12 mouse cellular contexts compared by ENCODE assay signal in genomic region chr15:93529831-93530702, GRCm38 (mm10).
DNase-seq lines count a peak whose midpoint lies in the region; ATAC-seq and TF ChIP-seq lines count a peak whose summit lies in the region.
"Had no signal": no experiment of that assay in that cellular context is flagged by ENCODE, and none has a peak within 500 bp of the region (broad histone marks: within the 10 kb centered on the region; RNA-seq: fewer than 3 reads in every experiment).

No protein-coding gene starts in this region.

- H3K9ac ChIP-seq in intestine, embryonic 14.5 days (ENCODE audit: low read length), result no peak overlapping the region
- H3K9ac ChIP-seq in intestine, postnatal 0 days (ENCODE audit: low read depth, low read length), result no peak overlapping the region
- H3K9ac ChIP-seq in midbrain, embryonic 11.5 days (ENCODE audit: low read length), result no peak overlapping the region
- H3K9ac ChIP-seq in midbrain, embryonic 16.5 days (ENCODE audit: low read depth, low read length), result no peak overlapping the region
- H3K9ac ChIP-seq in liver, embryonic 12.5 days, result no peak overlapping the region
- H3K9ac ChIP-seq in stomach, embryonic 16.5 days (ENCODE audit: low read length), result no peak overlapping the region
- H3K9ac ChIP-seq: embryonic facial prominence, embryonic 12.5 days had no signal

- WGBS in intestine, embryonic 14.5 days, result 13% methylated on average over 12 of the region's 12 CpGs
- WGBS in intestine, postnatal 0 days, result 33% methylated on average over 12 of the region's 12 CpGs
- WGBS in midbrain, embryonic 11.5 days, result 72% methylated on average over 12 of the region's 12 CpGs
- WGBS in midbrain, embryonic 16.5 days, result 61% methylated on average over 12 of the region's 12 CpGs
- 43% methylated on average over 12 of the region's 12 CpGs for WGBS in liver, embryonic 12.5 days (ENCODE audit: insufficient replicate concordance)
- WGBS in stomach, embryonic 16.5 days, result 23% methylated on average over 12 of the region's 12 CpGs

- no peak overlapping the region for H3K4me3 ChIP-seq in intestine, embryonic 14.5 days (ENCODE audit: low read depth, low read length)
- no peak overlapping the region for H3K4me3 ChIP-seq in intestine, postnatal 0 days (ENCODE audit: low read depth, low read length)
- H3K4me3 ChIP-seq in midbrain, embryonic 11.5 days (ENCODE audit: low read depth, low read length), result no peak overlapping the region
- H3K4me3 ChIP-seq in midbrain, embryonic 16.5 days (ENCODE audit: low read depth, low read length), result no peak overlapping the region
- H3K4me3 ChIP-seq in liver, embryonic 12.5 days, result no peak overlapping the region
- no peak overlapping the region for H3K4me3 ChIP-seq in stomach, embryonic 16.5 days (replicated peaks; ENCODE audit: low read length)
- H3K4me3 ChIP-seq: embryonic facial prominence, embryonic 12.5 days had no signal

- H3K27ac ChIP-seq in intestine, embryonic 14.5 days (ENCODE audit: low read depth), result 0 out of 2 replicates have a peak overlapping the region, but pooled peaks have one; percentile 47
- no peak overlapping the region for H3K27ac ChIP-seq in intestine, postnatal 0 days (ENCODE audit: low read depth, low read length)
- no peak overlapping the region for H3K27ac ChIP-seq in midbrain, embryonic 11.5 days (ENCODE audit: low read depth, low read length)
- no peak overlapping the region for H3K27ac ChIP-seq in midbrain, embryonic 16.5 days (ENCODE audit: low read length)
- no peak overlapping the region for H3K27ac ChIP-seq in liver, embryonic 12.5 days
- H3K27ac ChIP-seq in stomach, embryonic 16.5 days (ENCODE audit: low read length), result peak overlapping the region; percentile 55; the same call in 1 of the 2 replicates
- H3K27ac ChIP-seq: embryonic facial prominence, embryonic 12.5 days had no signal

- H3K27me3 ChIP-seq in intestine, embryonic 14.5 days (replicated peaks; ENCODE audit: control insufficient read depth, insufficient read depth, low read length), result no peaks in the 10 kb centered on the region
- H3K27me3 ChIP-seq in intestine, postnatal 0 days (replicated peaks; ENCODE audit: control insufficient read depth, insufficient read depth, low read length), result no peaks in the 10 kb centered on the region
- no peaks in the 10 kb centered on the region for H3K27me3 ChIP-seq in midbrain, embryonic 11.5 days (ENCODE audit: control insufficient read depth, insufficient read depth, low read length)
- H3K27me3 ChIP-seq in midbrain, embryonic 16.5 days (ENCODE audit: control insufficient read depth, insufficient read depth, low read depth, low read length), result no peaks in the 10 kb centered on the region
- no peaks in the 10 kb centered on the region for H3K27me3 ChIP-seq in liver, embryonic 12.5 days (replicated peaks)
- no peaks in the 10 kb centered on the region for H3K27me3 ChIP-seq in stomach, embryonic 16.5 days (ENCODE audit: control insufficient read depth, insufficient read depth, low read length)
- H3K27me3 ChIP-seq: CH12.LX; embryonic facial prominence, embryonic 12.5 days had no signal

- no peak overlapping the region for H3K4me2 ChIP-seq in intestine, embryonic 14.5 days (ENCODE audit: low read length)
- H3K4me2 ChIP-seq in intestine, postnatal 0 days (replicated peaks; ENCODE audit: low read depth), result no peak overlapping the region
- no peak overlapping the region for H3K4me2 ChIP-seq in midbrain, embryonic 11.5 days
- H3K4me2 ChIP-seq in midbrain, embryonic 16.5 days (ENCODE audit: low read length), result no peak overlapping the region
- H3K4me2 ChIP-seq in liver, embryonic 12.5 days, result no peak overlapping the region
- no peak overlapping the region for H3K4me2 ChIP-seq in stomach, embryonic 16.5 days (ENCODE audit: low read depth, low read length)
- H3K4me2 ChIP-seq: embryonic facial prominence, embryonic 12.5 days had no signal

- H3K9me3 ChIP-seq in intestine, embryonic 14.5 days (ENCODE audit: control insufficient read depth, low read length), result no peaks in the 10 kb centered on the region
- H3K9me3 ChIP-seq in intestine, postnatal 0 days (ENCODE audit: control insufficient read depth), result no peaks in the 10 kb centered on the region
- no peaks in the 10 kb centered on the region for H3K9me3 ChIP-seq in midbrain, embryonic 11.5 days (ENCODE audit: control insufficient read depth, low read length)
- H3K9me3 ChIP-seq in midbrain, embryonic 16.5 days (replicated peaks; ENCODE audit: control insufficient read depth, low read length, poor library complexity, severe bottlenecking), result no peaks in the 10 kb centered on the region
- no peaks in the 10 kb centered on the region for H3K9me3 ChIP-seq in liver, embryonic 12.5 days (replicated peaks)
- H3K9me3 ChIP-seq in stomach, embryonic 16.5 days (replicated peaks; ENCODE audit: control insufficient read depth, low read length), result no peaks in the 10 kb centered on the region
- H3K9me3 ChIP-seq: embryonic facial prominence, embryonic 12.5 days had no signal

- DNase-seq in intestine, embryonic 14.5 days (ENCODE audit: low spot score), result no peak
- DNase-seq in midbrain, embryonic 11.5 days (ENCODE audit: low spot score, missing footprints), result peak; percentile 76
- no peak for DNase-seq in thymus, postnatal 0 days (ENCODE audit: low spot score)
- DNase-seq in right cerebral cortex, postnatal 4 days, result no peak
- DNase-seq: right cerebral cortex, postnatal 14 days had no signal

- H3K36me3 ChIP-seq in intestine, embryonic 14.5 days (ENCODE audit: control insufficient read depth, insufficient read depth, low read length), result no peaks in the 10 kb centered on the region
- H3K36me3 ChIP-seq in intestine, postnatal 0 days (ENCODE audit: control insufficient read depth, insufficient read depth), result no peaks in the 10 kb centered on the region
- H3K36me3 ChIP-seq in midbrain, embryonic 11.5 days (ENCODE audit: control insufficient read depth, insufficient read depth, low read length), result no peaks in the 10 kb centered on the region
- H3K36me3 ChIP-seq in midbrain, embryonic 16.5 days (ENCODE audit: control insufficient read depth, insufficient read depth, low read length), result no peaks in the 10 kb centered on the region
- no peaks in the 10 kb centered on the region for H3K36me3 ChIP-seq in liver, embryonic 12.5 days
- no peaks in the 10 kb centered on the region for H3K36me3 ChIP-seq in stomach, embryonic 16.5 days (ENCODE audit: control insufficient read depth, insufficient read depth, low read length)
- H3K36me3 ChIP-seq: embryonic facial prominence, embryonic 12.5 days had no signal

- H3K4me1 ChIP-seq in intestine, embryonic 14.5 days (replicated peaks; ENCODE audit: control insufficient read depth, insufficient read depth, low read length), result peaks cover 21% of the 10 kb centered on the region
- no peaks in the 10 kb centered on the region for H3K4me1 ChIP-seq in intestine, postnatal 0 days (replicated peaks; ENCODE audit: control insufficient read depth, insufficient read depth, low read length)
- no peaks in the 10 kb centered on the region for H3K4me1 ChIP-seq in midbrain, embryonic 11.5 days (ENCODE audit: control insufficient read depth, insufficient read depth, low read length)
- no peaks in the 10 kb centered on the region for H3K4me1 ChIP-seq in midbrain, embryonic 16.5 days (ENCODE audit: control insufficient read depth, insufficient read depth, low read length)
- peaks cover 24% of the 10 kb centered on the region for H3K4me1 ChIP-seq in liver, embryonic 12.5 days
- H3K4me1 ChIP-seq in stomach, embryonic 16.5 days (ENCODE audit: control insufficient read depth, insufficient read depth, low read length), result peaks cover 20% of the 10 kb centered on the region

- ATAC-seq in intestine, embryonic 14.5 days (replicated peaks; ENCODE audit: low FRiP score, low TSS enrichment, low read depth), result no peak
- no peak for ATAC-seq in intestine, postnatal 0 days
- no peak for ATAC-seq in midbrain, embryonic 11.5 days (ENCODE audit: low FRiP score)
- ATAC-seq in midbrain, embryonic 16.5 days, result no peak
- ATAC-seq in liver, embryonic 12.5 days, result 0 out of 2 replicates have a peak, but pooled peaks have one; percentile 41
- ATAC-seq in stomach, embryonic 16.5 days (ENCODE audit: insufficient read depth, low FRiP score), result peak; percentile 28; the same call in 1 of the 2 replicates
- ATAC-seq: forebrain, embryonic 16.5 days had no signal

- TF ChIP-seq CTCF in intestine, postnatal 0 days (IDR thresholded peaks at IDR 0.05; ENCODE audit: low read depth), result no peak

Comparison
In these comparisons a context has a peak if more than half of its experiments do, and no peak if none do; other contexts are left out.
1. H3K27ac ChIP-seq: peak in intestine, embryonic 14.5 days (single experiment) and stomach, embryonic 16.5 days (single experiment); none in intestine, postnatal 0 days (single experiment), midbrain, embryonic 11.5 days (single experiment), midbrain, embryonic 16.5 days (single experiment) and liver, embryonic 12.5 days (single experiment).
2. ATAC-seq: peak in liver, embryonic 12.5 days (single experiment) and stomach, embryonic 16.5 days (single experiment); none in intestine, embryonic 14.5 days (single experiment), intestine, postnatal 0 days (single experiment), midbrain, embryonic 11.5 days (single experiment) and midbrain, embryonic 16.5 days (single experiment).